Mouse (Mus musculus) bone marrow macrophage, adult 2 months (primary cell): Measurements from ENCODE around the gene Ddx24.

Experiments
- CTCF ChIP-seq: IDR thresholded peaks from 2 replicates; pipeline ENCODE4 v1.5.1; 2012; ENCODE audit warnings: low read depth, mild to moderate bottlenecking, low read length, moderate library complexity
- POLR2A ChIP-seq: IDR thresholded peaks from 2 replicates; pipeline ENCODE4 v1.6.1; 2012; ENCODE audit warnings: mild to moderate bottlenecking, low read depth, low read length, borderline replicate concordance

DNA sequence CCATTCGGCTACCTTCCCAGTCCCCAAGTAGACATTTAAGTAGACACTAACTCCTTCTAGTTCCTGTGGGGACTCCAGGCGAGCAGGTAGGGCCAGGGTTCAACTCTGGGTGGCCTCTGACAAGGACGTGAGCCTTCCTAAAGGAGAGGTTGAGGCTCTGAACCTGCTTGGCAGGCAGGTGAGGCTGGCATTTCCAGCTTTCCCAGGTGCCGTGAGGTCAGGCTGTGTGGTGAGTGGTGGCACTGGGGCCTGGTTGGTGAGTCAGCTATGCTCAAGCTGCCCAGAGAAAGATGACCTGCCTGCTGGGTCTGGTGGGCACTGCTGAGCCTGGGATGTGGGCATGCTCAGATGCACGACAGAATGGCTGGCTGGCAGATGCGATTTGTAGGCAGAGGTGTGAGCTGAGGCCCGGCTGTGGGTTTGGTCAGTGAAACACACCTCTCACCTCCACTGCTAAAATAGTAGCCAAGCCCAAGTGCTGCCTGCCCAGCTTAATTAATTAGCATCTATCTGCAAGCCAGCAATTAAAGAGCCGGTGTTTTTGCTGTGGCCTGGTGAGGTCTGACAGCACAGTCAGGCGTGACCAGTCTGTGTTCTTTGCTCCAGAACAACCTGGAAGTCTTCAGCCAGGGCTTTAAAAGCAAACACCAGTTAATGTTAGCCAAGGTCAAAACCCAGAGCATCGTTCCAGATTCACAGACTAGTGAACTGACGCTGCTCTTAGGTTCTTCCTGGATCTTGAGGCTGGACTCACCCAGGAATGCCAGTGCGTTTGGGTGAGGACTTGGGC, 29.9 kb downstream of the Ddx24 start:
- TF ChIP-seq CTCF (no peak), POLR2A (no peak)
